Mouse (Mus musculus): Measurements from ENCODE around the gene E2f7.

Gene E2f7

DNA sequence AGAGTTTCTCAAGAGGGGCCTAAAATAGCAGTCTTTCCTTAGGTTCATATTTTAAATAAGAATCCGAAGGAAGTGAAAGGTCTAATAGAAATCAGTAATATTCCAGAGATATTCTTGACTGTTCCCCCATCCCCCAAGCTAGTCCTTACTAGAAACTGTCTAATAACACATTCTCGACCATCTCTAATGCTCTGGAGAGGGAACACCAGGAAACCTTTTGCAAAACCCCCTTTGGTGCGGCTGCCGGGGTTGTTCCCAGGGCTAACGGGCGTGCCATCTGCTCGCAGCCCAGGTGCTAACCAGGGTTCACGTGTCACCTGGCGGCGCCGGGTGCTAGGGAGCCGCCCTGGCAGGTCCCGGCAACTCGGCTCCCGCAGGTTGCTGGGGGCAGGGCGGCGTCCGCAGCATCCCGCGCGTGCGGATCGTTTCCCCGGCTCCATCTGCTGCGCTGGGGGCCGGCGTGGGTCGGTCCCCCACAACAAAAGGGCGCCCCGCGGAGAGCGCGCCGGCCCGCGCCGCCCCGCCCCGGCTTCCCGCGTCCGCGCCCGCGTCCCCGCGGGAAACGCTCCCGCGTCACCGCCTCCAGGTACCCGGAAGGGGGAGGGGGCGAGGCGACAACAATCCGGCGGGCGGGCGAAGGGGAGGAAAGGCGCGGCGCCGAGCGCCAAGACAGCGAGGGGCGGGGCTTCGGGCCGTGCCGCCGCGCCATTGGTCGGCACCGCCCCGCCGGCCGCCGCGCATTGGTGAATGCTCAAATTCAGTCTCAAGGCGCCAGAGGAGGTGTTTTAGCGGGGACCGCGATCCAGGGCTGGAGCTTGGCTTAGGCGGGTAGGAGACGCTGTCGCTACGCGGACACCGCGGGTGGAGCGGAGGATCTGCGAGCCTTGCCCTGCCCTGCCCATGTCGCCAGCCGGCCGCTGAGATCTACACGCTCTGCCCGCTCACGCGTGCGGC lies at the start of gene E2f7:
Gene E2f7, plus strand, starts transcription at position 754 of the 954 bp plus-strand sequence.
- DNase-seq (ENCODE audit: low spot score in 2 of 2): peak; percentile 89

DNA sequence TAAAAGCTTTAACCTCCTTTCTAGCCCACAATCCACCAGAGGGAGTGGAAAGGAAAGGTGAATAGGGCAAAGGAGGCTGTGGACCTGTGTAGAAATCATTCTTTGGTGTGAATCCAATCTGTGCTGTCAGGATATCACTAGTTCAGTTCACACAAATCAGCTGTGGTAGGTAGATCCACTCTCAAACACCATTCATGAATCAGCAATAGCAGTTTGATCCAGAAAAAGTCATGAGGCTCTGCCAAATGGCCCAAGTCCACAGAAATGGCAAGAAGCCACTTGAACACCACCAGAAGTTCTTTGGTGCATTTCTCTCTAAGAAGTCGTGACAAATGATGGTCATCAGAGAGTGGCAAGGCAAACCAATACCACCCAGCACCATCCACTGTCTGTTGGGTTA lies 44.0 kb upstream of the E2f7 start:
- DNase-seq (ENCODE audit: low spot score in 2 of 2): no peak

DNA sequence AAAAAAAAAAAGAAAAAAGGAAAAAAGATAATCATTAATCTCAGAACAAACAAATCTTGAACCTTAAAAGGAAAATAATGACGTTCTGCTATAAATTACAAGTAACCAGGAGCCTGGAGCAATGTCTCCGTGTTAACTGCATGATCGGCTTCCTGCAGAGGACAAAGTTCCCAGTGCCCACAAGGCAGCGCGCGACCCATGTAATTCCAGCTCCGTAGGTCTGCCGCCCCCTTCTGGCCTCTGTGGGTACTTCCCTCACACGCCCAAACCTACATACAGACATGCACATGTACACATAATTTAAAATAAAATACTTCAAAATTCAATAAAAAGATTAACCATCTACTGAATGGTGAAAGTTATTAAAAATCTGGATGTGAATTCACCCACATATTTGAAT lies 39.6 kb upstream of the E2f7 start:
- no peak for DNase-seq (ENCODE audit: low spot score in 2 of 2)

DNA sequence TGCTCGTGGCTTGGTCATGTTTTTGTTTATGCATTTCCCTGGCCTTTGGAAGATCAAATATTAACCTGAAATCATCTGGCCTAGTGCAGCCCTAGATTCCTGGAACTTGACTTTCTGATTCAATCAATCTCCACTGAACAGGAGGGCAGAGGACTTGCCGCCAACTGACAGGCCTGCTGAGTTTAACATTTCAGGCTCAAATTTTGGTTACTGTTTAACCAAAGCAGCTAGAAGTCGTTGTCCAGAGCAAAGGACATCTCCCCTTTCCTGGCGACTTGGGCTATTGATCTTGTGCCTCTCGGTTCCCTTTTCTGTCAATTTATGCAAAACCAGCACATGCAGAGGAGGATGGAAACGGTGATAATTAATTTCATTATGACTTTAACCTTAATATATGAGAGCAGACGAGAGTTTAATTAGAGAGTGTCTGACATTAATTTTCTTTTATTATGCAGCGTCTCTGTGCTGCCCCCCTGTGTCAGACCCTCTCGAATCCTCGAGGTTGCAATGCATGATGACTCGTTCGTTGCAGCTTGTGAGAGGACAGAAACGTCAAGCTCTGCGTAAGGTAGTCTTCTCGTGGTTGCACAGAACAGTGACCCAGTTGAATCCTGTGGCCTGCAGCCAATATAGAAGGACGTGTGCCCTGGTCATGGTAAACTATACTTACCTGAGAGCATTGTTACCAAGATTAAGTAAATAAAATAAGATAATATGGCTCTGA lies 37.7 kb upstream of the E2f7 start:
- no peak for DNase-seq (ENCODE audit: low spot score in 2 of 2)

DNA sequence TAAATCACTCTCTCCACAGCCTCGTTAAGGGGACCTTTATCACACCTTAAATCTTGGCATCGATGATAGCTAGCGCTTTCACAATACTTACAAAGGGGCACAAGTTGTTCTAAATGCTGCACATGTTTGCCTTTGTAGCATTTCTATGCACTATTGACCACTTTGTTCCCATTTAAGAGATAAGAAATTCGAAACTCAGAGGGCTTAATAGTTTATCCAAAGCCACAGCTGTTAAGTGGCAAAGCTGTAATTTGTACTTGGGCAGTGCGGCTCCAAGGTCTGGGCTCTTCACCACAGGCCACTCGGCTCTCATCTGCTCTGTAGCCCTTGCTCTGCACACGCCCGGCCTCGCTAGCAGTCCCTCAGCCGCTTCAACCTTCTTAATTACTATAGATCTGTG lies 28.4 kb upstream of the E2f7 start:
- no peak for DNase-seq (ENCODE audit: low spot score in 2 of 2)

DNA sequence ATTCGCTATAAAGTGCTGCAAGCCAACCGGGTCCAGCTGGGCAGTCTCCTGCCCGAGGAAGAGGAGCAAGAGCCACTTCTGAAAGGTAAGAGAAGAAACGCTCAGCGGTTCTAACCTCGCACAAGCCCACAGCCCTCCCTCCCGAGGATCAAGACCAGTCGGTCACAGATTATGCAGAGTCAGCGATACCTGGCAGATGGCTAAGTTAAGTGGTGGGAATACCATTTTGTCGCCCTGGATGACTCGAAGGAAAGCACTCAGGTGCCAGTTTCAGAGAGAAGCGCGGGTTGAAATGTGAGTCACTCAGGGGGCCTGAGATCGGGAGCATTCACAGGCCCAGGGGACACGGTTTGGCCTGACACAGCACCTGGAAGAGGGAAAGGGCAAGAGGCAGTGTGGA lies 18.8 kb upstream of the E2f7 start:
- no peak for DNase-seq (ENCODE audit: low spot score in 2 of 2)

DNA sequence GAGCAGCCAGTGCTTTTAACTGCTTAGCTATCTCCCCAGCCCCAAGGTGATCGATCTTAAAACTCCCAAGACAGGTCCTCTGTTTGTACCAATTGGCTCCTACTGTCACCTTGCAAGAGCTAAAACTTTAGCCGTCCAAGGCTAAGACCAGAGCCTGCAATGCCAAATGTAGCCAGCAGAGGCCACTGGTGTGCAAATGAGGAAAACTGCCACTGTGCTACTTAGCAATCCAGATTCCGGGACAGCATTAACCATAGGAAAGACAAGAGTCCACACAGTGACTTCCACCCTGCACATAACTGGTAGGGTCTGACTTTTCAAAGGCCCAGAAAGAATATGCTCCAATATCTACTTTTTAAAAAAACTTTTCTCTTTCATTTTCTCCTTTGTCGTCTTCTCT lies 17.4 kb upstream of the E2f7 start:
- peak in 1 of 2 experiments; percentile 19 for DNase-seq (ENCODE audit: low spot score in 2 of 2)

DNA sequence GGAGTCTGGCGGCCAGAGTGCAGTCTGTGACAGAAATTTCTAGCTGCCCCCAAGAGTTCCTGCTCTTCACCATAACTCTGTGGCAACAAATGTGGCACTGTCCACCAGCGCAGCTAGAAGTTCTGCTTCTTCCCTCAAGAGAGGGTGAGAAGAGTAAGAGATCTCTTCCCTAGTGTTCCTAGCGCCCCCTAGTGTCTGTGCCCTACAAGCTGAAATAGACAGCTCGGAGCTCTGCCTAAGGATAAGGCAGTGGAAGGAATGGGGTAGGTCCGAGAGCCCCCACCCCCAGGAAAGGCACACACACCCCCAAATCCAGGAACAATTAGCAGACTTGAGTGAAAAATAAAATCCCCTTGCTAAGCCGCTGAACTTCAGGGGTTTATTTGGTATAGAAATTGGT lies 11.9 kb upstream of the E2f7 start:
- peak in 1 of 2 experiments; percentile 22 for DNase-seq (ENCODE audit: low spot score in 2 of 2)

DNA sequence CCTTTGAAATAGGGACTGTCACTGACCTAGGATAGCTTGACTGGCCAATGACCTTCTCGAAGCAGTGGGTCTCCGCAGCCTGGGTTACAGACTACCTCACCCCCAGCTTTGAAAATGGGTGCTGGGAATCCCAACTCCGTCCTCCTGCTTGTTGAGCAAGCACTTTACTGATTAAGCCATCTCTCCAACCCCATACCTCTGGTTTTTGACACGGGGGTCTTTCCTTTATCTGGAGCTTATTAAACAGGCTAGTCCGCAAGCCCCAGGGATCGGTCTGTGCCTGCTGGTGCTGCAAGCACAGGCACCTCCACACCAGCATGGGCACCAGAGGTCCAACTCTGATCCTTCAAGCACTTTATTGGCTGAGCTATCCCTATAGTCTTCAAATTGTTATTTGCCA lies 1.5 kb upstream of the E2f7 start:
- no peak for DNase-seq (ENCODE audit: low spot score in 2 of 2)

DNA sequence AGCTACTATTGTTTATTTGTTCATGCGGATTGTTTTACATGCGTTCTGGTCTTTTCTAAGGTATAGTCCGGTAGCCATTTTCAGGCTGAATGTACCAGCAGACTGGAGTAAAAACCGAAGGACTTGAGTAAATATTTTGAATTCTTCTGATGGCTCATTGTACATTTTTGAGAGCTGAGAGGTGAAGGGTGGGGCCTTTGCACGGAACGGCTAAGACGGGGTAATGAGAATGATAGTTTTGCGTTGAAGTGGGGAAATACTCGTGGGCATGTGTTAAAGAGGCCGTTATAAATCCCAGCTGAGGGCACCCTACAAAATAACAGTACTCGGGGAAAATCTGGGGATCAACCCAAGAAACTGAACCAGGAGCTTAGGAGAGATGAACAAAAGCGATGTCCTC lies 1.1 kb upstream of the E2f7 start:
- DNase-seq (ENCODE audit: low spot score in 2 of 2): no peak

DNA sequence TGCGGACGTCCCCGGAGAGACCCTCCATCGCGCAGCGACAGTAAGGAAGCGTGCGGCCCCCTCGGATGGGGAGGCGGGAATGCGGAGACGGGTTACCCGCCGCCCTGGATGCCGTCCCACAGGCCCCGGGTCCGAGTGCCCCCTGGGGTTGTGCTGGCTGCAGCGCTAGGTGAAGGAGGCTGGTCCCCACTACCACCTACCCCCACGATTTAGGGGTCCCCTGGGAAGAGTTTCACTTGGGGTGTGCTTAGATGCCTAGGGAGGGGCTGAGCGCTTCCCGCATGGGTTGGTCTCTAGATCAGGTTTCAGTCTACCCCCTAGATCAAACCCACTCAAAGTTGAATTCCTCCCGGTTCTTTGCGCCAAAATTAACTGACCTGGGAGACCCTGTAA lies 397 bp downstream of the E2f7 start:
- no peak for DNase-seq (ENCODE audit: low spot score in 2 of 2)

DNA sequence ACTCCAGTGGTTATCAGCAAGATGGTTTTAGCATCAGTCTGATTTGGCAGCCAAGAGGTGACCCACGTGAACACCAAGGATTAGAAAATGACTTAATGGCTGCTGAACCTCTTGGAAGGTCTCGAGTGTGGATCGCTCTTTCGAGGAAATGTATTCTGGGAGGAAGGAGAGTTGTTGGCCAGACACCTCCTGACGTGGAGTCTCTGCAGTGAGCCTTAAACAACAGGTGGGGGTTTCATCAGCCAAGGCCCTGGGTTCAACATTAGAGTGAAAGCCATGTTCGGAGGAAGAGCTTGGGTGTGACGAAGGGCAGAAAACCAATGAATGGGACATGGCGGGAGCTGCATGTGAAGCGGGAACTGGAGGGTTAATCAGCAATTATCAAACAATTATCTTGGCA lies 3.8 kb downstream of the E2f7 start:
- DNase-seq (ENCODE audit: low spot score in 2 of 2): no peak

DNA sequence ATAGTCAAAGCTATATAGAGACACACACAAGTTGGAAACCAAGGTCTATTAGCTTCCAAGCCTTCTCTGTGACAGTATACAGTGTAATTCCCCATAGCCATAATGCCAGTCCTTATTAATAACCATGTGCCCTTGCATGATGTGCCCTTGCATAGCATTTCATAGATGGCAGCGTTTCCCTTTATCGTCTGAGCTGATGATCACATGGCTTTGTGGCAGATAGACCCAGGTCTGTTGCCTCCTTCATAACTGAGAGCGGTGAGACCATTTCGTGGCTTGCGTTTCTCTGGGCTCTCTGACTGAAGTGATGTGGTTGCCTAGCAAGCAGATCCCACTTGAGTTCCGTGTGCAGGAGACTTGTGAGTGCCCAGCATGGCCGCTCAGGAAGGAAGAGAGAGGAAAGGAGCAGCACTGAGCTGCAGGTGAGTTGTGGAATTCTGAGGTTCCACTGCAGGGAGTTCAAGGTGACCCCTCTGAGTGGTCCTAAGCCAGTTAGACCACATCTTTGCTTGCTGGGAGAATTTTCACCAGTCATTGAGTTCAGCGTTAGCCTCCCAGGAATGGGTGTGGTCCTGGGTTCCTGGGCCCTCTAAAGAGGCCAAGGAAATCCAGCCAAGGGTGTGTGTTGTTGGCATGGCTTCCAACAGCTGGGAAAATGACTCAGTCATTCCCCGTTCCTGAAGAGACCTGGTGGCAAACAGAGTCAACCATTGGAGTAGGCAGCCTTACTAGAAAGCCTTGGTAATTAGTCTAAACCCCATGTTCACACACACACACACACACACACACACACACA lies 4.5 kb downstream of the E2f7 start:
- no peak for DNase-seq (ENCODE audit: low spot score in 2 of 2)

DNA sequence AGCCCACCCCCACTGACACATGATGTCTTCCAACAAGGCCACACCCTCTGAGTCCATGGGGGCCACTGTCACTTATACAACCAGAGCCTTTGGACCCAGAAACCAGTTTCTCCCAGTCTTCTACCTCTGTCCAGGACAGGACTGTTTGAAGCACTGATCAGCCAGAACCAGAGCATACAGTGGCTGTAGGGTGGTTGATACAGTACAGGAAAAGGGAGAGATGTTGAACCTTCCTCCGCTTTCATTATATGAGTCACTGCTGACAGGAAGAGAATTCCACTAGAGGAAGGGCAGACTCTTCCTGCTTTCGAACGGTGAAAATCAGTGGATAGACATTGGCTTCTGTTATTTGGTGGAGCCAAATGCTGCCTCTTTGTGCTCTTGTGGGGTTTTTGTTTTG lies 7.6 kb downstream of the E2f7 start:
- DNase-seq (ENCODE audit: low spot score in 2 of 2): peak; percentile 19 to 42

DNA sequence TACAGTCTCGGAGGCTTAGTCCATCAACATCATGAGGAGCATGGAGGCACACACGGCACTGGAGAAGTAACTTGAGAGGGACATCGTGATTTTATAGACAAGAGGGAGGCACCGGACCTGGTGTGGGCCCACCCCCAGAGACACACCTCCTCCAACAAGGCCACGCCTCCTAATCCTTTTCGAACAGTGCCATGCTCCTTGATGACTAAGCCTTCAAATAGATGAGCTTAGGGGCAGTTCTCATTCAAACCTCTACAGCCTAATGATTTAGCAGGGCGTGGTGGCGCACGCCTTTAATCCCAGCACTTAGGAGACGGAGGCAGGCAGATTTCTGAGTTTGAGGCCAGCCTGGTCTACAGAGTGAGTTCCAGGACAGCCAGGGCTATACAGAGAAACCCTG lies 10.3 kb downstream of the E2f7 start:
- no peak for DNase-seq (ENCODE audit: low spot score in 2 of 2)

DNA sequence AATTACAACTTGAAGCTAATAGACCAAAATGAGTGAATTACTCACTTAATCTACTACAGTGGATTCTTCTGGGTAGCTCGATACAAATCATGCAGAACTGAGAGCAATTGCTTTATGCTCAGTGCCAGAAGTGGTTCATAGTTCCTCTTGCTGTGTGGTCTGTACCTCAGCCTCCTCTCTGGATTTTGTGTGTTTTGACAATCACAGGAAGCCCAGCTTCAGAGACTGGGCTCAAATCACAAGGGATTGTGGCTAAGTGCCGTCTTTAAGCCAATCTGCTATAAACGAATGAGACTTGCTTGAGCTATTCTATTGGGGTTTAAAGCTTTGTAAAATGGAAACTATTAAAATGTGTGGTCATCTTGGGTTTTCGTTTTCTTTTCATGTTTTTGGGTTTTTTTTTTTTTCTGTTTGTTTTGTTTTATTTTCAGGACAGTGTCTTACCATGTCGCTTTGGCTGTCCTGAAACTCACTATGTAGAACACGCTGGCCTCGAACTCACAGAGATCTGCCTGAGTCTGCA lies 11.1 kb downstream of the E2f7 start:
- DNase-seq (ENCODE audit: low spot score in 2 of 2): no peak

DNA sequence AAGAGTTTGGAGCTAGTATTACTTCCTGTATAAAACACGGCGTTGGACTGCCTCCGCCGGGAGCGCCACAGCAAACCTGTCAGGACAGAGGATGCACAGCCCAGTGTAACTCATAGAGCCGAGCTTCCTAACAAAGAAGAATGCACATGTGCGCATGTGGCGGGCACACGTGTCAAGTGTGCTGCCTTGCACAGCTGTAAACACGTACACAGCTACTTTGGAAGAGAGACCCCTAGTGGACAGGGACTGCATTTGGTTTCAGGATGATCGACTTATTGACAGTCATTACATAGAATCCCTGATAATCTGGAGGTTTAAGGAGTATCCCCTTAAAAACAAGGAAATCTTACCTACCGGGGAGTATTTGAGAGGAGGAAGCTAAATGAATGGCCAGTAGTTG lies 15.3 kb downstream of the E2f7 start:
- peak; percentile 15 to 21 for DNase-seq (ENCODE audit: low spot score in 2 of 2)

DNA sequence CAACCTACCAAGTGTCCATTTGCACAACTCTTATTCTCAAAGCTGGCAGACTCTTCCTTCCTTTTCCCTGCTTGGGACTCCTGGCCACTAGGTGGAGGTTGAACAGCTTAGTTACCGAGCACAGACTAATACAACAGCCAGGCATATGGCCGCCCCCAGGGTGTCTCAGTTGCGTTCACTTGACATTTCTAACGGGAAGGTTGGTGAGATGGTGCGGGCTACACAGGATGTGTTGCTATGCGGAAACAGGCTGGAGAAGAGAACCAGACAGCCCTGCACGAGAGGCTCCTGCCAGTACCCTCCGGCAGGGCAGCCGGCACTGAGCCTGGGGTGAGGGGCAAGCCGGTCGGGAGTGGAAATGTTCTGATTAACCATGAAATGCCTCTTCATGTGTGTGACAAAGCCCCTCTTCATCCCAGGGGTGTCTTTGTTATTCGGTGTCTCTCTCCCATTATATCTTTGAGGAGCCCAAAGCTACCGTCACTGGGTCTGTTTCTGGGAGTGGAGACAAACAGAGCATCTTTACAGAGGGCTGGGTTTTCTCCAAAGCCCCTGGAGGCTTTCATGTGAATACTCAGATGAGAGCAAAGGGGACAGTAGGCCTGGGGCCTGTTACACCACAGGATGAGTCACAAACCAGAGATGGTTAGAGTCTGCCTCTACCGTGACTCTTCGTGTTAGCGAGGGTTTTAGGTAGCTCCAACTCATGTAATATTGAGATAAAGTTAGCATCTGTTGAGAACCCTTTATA lies 17.1 kb downstream of the E2f7 start:
- no peak for DNase-seq (ENCODE audit: low spot score in 2 of 2)

DNA sequence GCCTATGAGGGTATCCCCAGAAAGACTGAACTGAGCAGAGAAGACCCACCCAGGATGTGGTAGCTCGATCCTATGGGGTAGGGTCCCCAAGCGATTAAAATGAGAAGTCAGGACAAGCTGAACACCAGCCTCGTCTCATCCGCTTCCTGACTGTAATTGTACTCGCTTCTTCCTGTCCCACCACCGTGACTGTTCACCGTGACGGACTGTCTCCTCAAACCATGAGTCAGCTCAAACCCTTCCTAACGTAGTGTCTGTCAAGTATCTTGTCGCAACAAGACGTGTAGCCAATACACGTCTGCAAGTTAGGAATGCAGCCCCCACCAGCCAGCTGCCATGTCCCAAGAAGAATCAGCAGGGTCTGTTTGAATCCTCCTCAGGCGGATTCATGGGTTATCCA lies 18.2 kb downstream of the E2f7 start:
- no peak for DNase-seq (ENCODE audit: low spot score in 2 of 2)

DNA sequence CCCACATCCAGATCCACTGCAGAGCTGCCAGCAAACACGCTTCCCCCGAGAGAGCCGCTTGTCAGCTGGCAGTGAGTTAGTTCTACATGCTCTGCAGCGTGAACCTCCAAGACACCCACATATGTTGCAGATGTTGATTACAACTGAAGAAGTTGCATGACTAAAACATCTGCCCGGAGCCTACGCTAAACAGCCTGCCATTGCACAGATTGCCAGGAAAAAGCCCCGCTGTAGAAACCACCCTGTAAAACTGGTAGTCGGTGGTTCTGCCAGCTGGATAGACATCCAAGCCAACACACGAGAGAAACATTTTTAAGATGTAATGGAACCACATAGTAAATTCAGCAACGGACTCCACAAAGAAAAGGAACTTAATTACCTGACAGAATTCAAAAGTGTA lies 24.3 kb downstream of the E2f7 start:
- DNase-seq (ENCODE audit: low spot score in 2 of 2): no peak

DNA sequence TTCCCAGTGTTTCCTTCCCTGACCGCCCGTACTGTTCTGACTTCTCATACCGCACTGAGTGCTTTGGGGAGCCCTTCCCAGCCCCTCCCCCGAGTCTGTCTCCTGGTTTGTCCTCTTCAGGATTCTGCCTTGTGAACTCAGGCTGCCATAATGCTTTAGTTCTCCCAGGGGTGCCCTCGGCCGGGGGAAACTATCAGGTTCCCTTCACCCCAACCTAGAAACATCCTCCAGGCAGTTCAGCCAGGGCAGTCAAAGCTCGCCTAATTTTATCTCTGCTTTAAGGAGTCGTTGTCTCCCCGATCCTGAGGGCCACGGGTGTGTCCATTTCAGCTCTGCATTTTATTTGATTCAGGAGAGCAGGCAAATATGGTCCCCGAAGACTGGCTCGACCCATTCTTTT lies 28.0 kb downstream of the E2f7 start:
- no peak for DNase-seq (ENCODE audit: low spot score in 2 of 2)

All from heart, adult 9 months (tissue).